Mouse (Mus musculus): ENCODE measurements around the gene B3galt4.

DNA sequence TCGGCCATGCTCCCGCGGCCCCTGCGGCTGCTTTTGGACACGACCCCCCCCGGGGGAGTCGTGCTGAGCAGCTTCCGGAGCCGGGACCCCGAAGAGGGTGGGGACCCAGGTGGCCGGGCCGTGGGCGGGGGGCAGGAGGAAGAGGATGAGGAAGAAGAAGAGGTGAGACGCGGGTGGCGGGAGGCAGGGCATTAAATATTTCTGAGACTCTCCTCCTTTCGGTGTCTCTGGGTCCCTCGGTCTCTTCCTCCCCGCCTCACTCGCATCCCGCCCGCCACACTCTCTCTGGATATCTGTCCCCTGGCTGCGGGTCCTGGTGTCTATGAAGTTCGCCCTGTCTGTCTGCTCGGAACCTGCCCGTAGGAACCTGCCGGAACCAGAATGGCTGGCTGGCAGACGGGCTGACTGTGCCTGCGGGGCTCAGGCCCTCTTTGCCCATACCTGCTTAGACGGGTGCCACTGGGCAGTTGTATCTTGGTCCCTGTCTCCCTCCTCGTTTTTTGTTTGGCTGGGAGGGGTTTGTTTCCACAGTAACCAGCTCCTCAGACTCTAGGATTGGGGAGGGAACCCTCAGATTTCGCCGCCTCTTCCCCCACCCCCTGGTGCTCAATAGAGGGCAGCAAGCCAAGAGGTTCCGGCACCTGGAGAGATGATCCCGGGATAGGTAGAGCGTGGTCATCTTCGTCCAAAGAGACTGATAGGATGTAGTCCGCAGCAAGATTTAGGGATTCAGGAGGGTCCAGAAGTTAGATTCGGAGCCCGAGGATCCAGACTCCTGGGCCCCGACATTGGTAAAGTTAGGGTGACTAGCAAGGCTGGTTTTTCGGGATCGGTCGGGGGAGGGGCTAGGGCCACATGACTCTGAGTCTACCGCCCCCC lies 20.8 kb downstream of the B3galt4 start:
- no peak for TF ChIP-seq MAFK (IDR thresholded peaks at IDR 0.05; ENCODE audit: insufficient read depth, low read depth, low read length)
- no peak for TF ChIP-seq CHD2 (IDR thresholded peaks at IDR 0.05; ENCODE audit: low read depth, low read length)

All from ES-E14 (cell line).